Comparison of ENCODE assay signal across 9 mouse cellular contexts in the genomic region with DNA sequence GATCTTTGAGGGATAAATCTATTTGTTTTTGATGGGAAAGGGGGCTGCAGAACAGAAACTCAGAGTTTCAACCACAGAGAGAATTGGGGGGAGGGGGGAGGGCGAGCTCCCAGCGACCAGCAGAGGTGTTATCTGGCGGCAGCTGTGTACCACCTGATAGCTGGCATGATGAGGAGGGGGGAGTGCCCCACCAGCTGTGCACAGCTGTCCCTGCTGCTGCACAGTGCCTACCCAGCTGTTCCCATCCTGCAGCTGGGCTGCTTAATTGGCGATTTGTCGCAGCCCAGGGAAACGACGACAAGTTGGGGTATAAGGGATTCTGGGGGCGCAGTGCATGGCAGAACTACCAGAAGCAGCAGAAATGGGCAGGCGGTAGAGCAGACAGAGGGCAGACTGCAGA. TPM values are rescaled to one million over a fixed set of nuclear protein-coding genes. Genes with fewer than 3 reads are reported as not detected.
DNase-seq lines count a peak whose midpoint lies in the region; ATAC-seq lines count a peak whose summit lies in the region.
"Had no signal": no experiment of that assay in that cellular context is flagged by ENCODE, and none has a peak within 500 bp of the region (broad histone marks: within the 10 kb centered on the region; RNA-seq: fewer than 3 reads in every experiment).

No protein-coding gene starts in this region.

- no peak overlapping the region for H3K4me2 ChIP-seq in heart, embryonic 16.5 days (ENCODE audit: low read depth, low read length)
- no peak overlapping the region for H3K4me2 ChIP-seq in hindbrain, embryonic 14.5 days (replicated peaks)

- H3K4me1 ChIP-seq in heart, embryonic 16.5 days (ENCODE audit: control insufficient read depth, insufficient read depth, low read length) = peaks cover 54% of the 10 kb centered on the region
- peaks cover 38% of the 10 kb centered on the region for H3K4me1 ChIP-seq in brown adipose tissue, adult 24 weeks (ENCODE audit: control insufficient read depth, insufficient read depth, insufficient read length, low read length)
- H3K4me1 ChIP-seq in hindbrain, embryonic 14.5 days (replicated peaks; ENCODE audit: control insufficient read depth, insufficient read depth, low read length) = peaks cover 56% of the 10 kb centered on the region

- no peak for ATAC-seq in heart, embryonic 16.5 days (replicated peaks; ENCODE audit: extremely low read depth, insufficient read depth, low FRiP score)
- no peak for ATAC-seq in hindbrain, embryonic 14.5 days (ENCODE audit: low FRiP score)
- peak; percentile 35; the same call in 1 of the 2 replicates for ATAC-seq in megakaryocyte-erythroid progenitor cell, adult 5-6 weeks (replicated peaks; ENCODE audit: low FRiP score, low TSS enrichment, poor library complexity, severe bottlenecking)

- H3K4me3 ChIP-seq in heart, embryonic 16.5 days (ENCODE audit: low read length) = no peak overlapping the region
- H3K4me3 ChIP-seq in brown adipose tissue, adult 24 weeks (ENCODE audit: insufficient read depth, low read depth, low read length) = no peak overlapping the region
- no peak overlapping the region for H3K4me3 ChIP-seq in hindbrain, embryonic 14.5 days (replicated peaks; ENCODE audit: low read length)

- H3K27ac ChIP-seq in heart, embryonic 16.5 days (ENCODE audit: low read length) = peak overlapping the region; percentile 12; the same call in 1 of the 2 replicates
- H3K27ac ChIP-seq in brown adipose tissue, adult 24 weeks (replicated peaks; ENCODE audit: low read depth, low read length) = 0 out of 2 replicates have a peak overlapping the region, but pooled peaks have one; percentile 56
- H3K27ac ChIP-seq in hindbrain, embryonic 14.5 days = peak overlapping the region; percentile 81

- 47% methylated on average over 9 of the region's 9 CpGs for WGBS in heart, embryonic 16.5 days
- 56% methylated on average over 9 of the region's 9 CpGs for WGBS in hindbrain, embryonic 14.5 days

- no peak for DNase-seq in heart, postnatal 25 days (ENCODE audit: low spot score)
- DNase-seq in hindbrain, embryonic 14.5 days (ENCODE audit: low spot score) = no peak
- no peak for DNase-seq in adrenal gland, postnatal 4 days (ENCODE audit: low spot score in 2 of 2)
- DNase-seq in lung, adult 18-20 months = no peak
- DNase-seq in adrenal gland, adult (ENCODE audit: inconsistent age in 2 of 2, low spot score in 1 of 2) = no peak
- DNase-seq: lung, adult 2 months had no signal

- H3K36me3 ChIP-seq in heart, embryonic 16.5 days (ENCODE audit: control insufficient read depth, insufficient read depth) = peaks cover 7% of the 10 kb centered on the region; the same call in 1 of the 2 replicates
- H3K36me3 ChIP-seq in hindbrain, embryonic 14.5 days (replicated peaks; ENCODE audit: control insufficient read depth, insufficient read depth) = peaks cover 13% of the 10 kb centered on the region

- peak overlapping the region; percentile 56; the same call in 1 of the 2 replicates for H3K9ac ChIP-seq in heart, embryonic 16.5 days (ENCODE audit: low read length)
- peak overlapping the region; percentile 45; the same call in 1 of the 2 replicates for H3K9ac ChIP-seq in hindbrain, embryonic 14.5 days

- intact Hi-C loops in heart, postnatal 25 days (cut with DNase I) = no loop called here

- no peaks in the 10 kb centered on the region for H3K9me3 ChIP-seq in heart, embryonic 16.5 days (replicated peaks; ENCODE audit: control insufficient read depth, low read length)
- no peaks in the 10 kb centered on the region for H3K9me3 ChIP-seq in hindbrain, embryonic 14.5 days (ENCODE audit: control insufficient read depth, low read length)

- H3K27me3 ChIP-seq in heart, embryonic 16.5 days (ENCODE audit: control insufficient read depth, insufficient read depth, low read length) = no peaks in the 10 kb centered on the region
- H3K27me3 ChIP-seq in hindbrain, embryonic 14.5 days (ENCODE audit: control insufficient read depth, insufficient read depth, low read length) = peaks cover 5% of the 10 kb centered on the region

RNA-seq across cellular contexts. Expression of a gene that starts 1.9 kb away (rescaled TPM):
- polyA plus RNA-seq in heart, embryonic 16.5 days (2015; fragmentation: Nextera tagmentation; extraction: Ambion mirVana) = 3.1 and 4.7 TPM in 2 replicates
- total RNA-seq in heart, postnatal 25 days (2021) = under 1 TPM in 1 of 2 experiments, not detected in 1; 0.39 TPM
- polyA plus RNA-seq in brown adipose tissue, adult 24 weeks (2012; ENCODE audit: insufficient read depth, insufficient read length, missing spikeins) = 1.9 TPM in 1 of 2 replicates, not detected in the other
- 0.55 and 0.71 TPM in 2 replicates for polyA plus RNA-seq in hindbrain, embryonic 14.5 days (2014; fragmentation: Nextera tagmentation; extraction: Ambion mirVana)
- total RNA-seq in megakaryocyte-erythroid progenitor cell, adult 5-6 weeks (2014; fragmentation: Nextera tagmentation) = 25.7 and 28.1 TPM in 2 replicates
- 8.2 and 11.4 TPM in 2 replicates for total RNA-seq in megakaryocyte-erythroid progenitor cell, adult 5-6 weeks (2017)
- 1 to 10 TPM; 1.2 TPM for total RNA-seq in adrenal gland, postnatal 4 days (2021)

RNA-seq across cellular contexts. Expression of a gene that starts 23.4 kb away (rescaled TPM):
- 10.2 and 12.0 TPM in 2 replicates for polyA plus RNA-seq in heart, embryonic 16.5 days (2015; fragmentation: Nextera tagmentation; extraction: Ambion mirVana)
- total RNA-seq in heart, postnatal 25 days (2021) = 1 to 10 TPM; 4.2 to 4.5 TPM
- polyA plus RNA-seq in brown adipose tissue, adult 24 weeks (2012; ENCODE audit: insufficient read depth, insufficient read length, missing spikeins) = 2.9 and 3.1 TPM in 2 replicates
- 3.8 and 5.1 TPM in 2 replicates for polyA plus RNA-seq in hindbrain, embryonic 14.5 days (2014; fragmentation: Nextera tagmentation; extraction: Ambion mirVana)
- 44.2 and 65.2 TPM in 2 replicates for total RNA-seq in megakaryocyte-erythroid progenitor cell, adult 5-6 weeks (2014; fragmentation: Nextera tagmentation)
- 9.5 and 10.1 TPM in 2 replicates for total RNA-seq in megakaryocyte-erythroid progenitor cell, adult 5-6 weeks (2017)
- 1 to 10 TPM; 6.5 to 7.2 TPM for total RNA-seq in adrenal gland, postnatal 4 days (2021)

RNA-seq across cellular contexts. Expression of a gene that starts 37.0 kb away (rescaled TPM):
- 11.7 and 14.4 TPM in 2 replicates for polyA plus RNA-seq in heart, embryonic 16.5 days (2015; fragmentation: Nextera tagmentation; extraction: Ambion mirVana)
- 10 to 100 TPM; 32.0 to 32.6 TPM for total RNA-seq in heart, postnatal 25 days (2021)
- 19.0 and 22.9 TPM in 2 replicates for polyA plus RNA-seq in brown adipose tissue, adult 24 weeks (2012; ENCODE audit: insufficient read depth, insufficient read length, missing spikeins)
- 17.8 and 18.1 TPM in 2 replicates for polyA plus RNA-seq in hindbrain, embryonic 14.5 days (2014; fragmentation: Nextera tagmentation; extraction: Ambion mirVana)
- 71.6 and 76.7 TPM in 2 replicates for total RNA-seq in megakaryocyte-erythroid progenitor cell, adult 5-6 weeks (2014; fragmentation: Nextera tagmentation)
- total RNA-seq in megakaryocyte-erythroid progenitor cell, adult 5-6 weeks (2017) = 35.8 and 51.5 TPM in 2 replicates
- total RNA-seq in adrenal gland, postnatal 4 days (2021) = 10 to 100 TPM; 88.9 to 89.0 TPM

RNA-seq across cellular contexts. Expression of a gene that starts 38.6 kb away (rescaled TPM):
- 43.2 and 46.7 TPM in 2 replicates for polyA plus RNA-seq in heart, embryonic 16.5 days (2015; fragmentation: Nextera tagmentation; extraction: Ambion mirVana)
- 10 to 100 TPM; 32.6 to 37.6 TPM for total RNA-seq in heart, postnatal 25 days (2021)
- 25.1 and 33.4 TPM in 2 replicates for polyA plus RNA-seq in brown adipose tissue, adult 24 weeks (2012; ENCODE audit: insufficient read depth, insufficient read length, missing spikeins)
- polyA plus RNA-seq in hindbrain, embryonic 14.5 days (2014; fragmentation: Nextera tagmentation; extraction: Ambion mirVana) = 55.2 and 62.1 TPM in 2 replicates
- 170 and 181 TPM in 2 replicates for total RNA-seq in megakaryocyte-erythroid progenitor cell, adult 5-6 weeks (2014; fragmentation: Nextera tagmentation)
- total RNA-seq in megakaryocyte-erythroid progenitor cell, adult 5-6 weeks (2017) = 94.9 and 126 TPM in 2 replicates
- 100 to 1,000 TPM; 122 to 124 TPM for total RNA-seq in adrenal gland, postnatal 4 days (2021)

Comparison
In these comparisons a context has a peak if more than half of its experiments do, and no peak if none do; other contexts are left out.
1. H3K27ac ChIP-seq: peak in every context shown above with its lines; median percentile 81 in hindbrain, embryonic 14.5 days; 56 in brown adipose tissue, adult 24 weeks; 12 in heart, embryonic 16.5 days.
2. RNA of a gene that starts 1.9 kb away (total RNA-seq): 8.2 to 28.1 TPM in megakaryocyte-erythroid progenitor cell, adult 5-6 weeks; 1.2 TPM in adrenal gland, postnatal 4 days and 0.39 TPM in heart, postnatal 25 days; every median in the first group is over 4 times any median in the second.